ENCODE assay signal across 21 mouse cellular contexts in genomic region chr1:186785359-186785758, GRCm38 (mm10).
"Had no signal": no experiment of that assay in that cellular context is flagged by ENCODE, and none has a peak within 500 bp of the region (broad histone marks: within the 10 kb centered on the region; RNA-seq: fewer than 3 reads in every experiment).

No protein-coding gene starts in this region.

- ATAC-seq: lung, postnatal 0 days; midbrain, embryonic 16.5 days had no signal

- H3K4me3 ChIP-seq: lung, embryonic 15.5 days; midbrain, embryonic 10.5 days; midbrain, embryonic 12.5 days; myocyte; neural tube, embryonic 13.5 days; neural tube, embryonic 15.5 days had no signal

- H3K27ac ChIP-seq: lung, embryonic 15.5 days; macrophage; midbrain, embryonic 10.5 days; midbrain, embryonic 12.5 days; neural tube, embryonic 13.5 days; neural tube, embryonic 15.5 days had no signal

- DNase-seq: lung, adult 2 months; lung, postnatal 14 days; lung, postnatal 36 days; midbrain, embryonic 14.5 days; retina, postnatal 1 day; right cerebral cortex, adult 18-20 months; right cerebral cortex, postnatal 25 days; right cerebral cortex, postnatal 4 days; spleen, adult 18-20 months; thymus, adult 18-20 months; thymus, postnatal 14 days; thymus, postnatal 36 days had no signal

- H3K9ac ChIP-seq: lung, embryonic 15.5 days; midbrain, embryonic 12.5 days; neural tube, embryonic 13.5 days; neural tube, embryonic 15.5 days had no signal

- H3K4me1 ChIP-seq: lung, embryonic 15.5 days; midbrain, embryonic 10.5 days; midbrain, embryonic 12.5 days; neural tube, embryonic 13.5 days; neural tube, embryonic 15.5 days had no signal

- H3K36me3 ChIP-seq: lung, embryonic 15.5 days; midbrain, embryonic 10.5 days; midbrain, embryonic 12.5 days; neural tube, embryonic 13.5 days; neural tube, embryonic 15.5 days had no signal

- H3K27me3 ChIP-seq: lung, embryonic 15.5 days; midbrain, embryonic 12.5 days; neural tube, embryonic 13.5 days; neural tube, embryonic 15.5 days had no signal
